Mouse (Mus musculus) forebrain, embryonic 10.5 days (tissue): ENCODE measurements at regions not wholly inside any gene's neighbourhood (a gene's known extent, or its start where the extent isn't known, plus 50 kb on each side); places are given as distances from the start of the nearest gene placed in this dataset.

ENCODE experiments used
- DNase-seq: peaks from one replicate; pipeline ENCODE4 v3.0.0-alpha.2; 2017; ENCODE audit warnings: low spot score; ENCODE audit errors: extremely low spot score
- H3K27ac ChIP-seq: fragments of 300-500 bp; sonication (generic); 2 replicates; pipeline ENCODE4 v1.5.1; 2016; ENCODE audit warnings: mild to moderate bottlenecking
- H3K27me3 ChIP-seq: fragments of 300-500 bp; sonication (generic); 2 replicates; pipeline ENCODE4 v1.6.1; 2016; ENCODE audit warnings: mild to moderate bottlenecking; ENCODE audit not compliant: poor library complexity, severe bottlenecking
- H3K36me3 ChIP-seq: fragments of 300-500 bp; sonication (generic); replicated peaks from 2 replicates; pipeline ENCODE4 v1.6.1; 2016; ENCODE audit warnings: mild to moderate bottlenecking, moderate library complexity
- H3K4me1 ChIP-seq: fragments of 300-500 bp; sonication (generic); 2 replicates; pipeline ENCODE4 v1.6.1; 2016
- H3K4me3 ChIP-seq: fragments of 300-500 bp; sonication (generic); 2 replicates; pipeline ENCODE4 v1.5.1; 2016; ENCODE audit warnings: mild to moderate bottlenecking, moderate library complexity
- H3K9me3 ChIP-seq: fragments of 300-500 bp; sonication (generic); 2 replicates; pipeline ENCODE4 v1.6.1; 2016; ENCODE audit warnings: mild to moderate bottlenecking, moderate library complexity
- WGBS: fragments of 180-500 bp; shearing (Covaris S2); methylation state at CpG from one replicate; pipeline ENCODE4 v1.1.7; 2016; 5-methylcytosine and 5-hydroxymethylcytosine counted together

DNA sequence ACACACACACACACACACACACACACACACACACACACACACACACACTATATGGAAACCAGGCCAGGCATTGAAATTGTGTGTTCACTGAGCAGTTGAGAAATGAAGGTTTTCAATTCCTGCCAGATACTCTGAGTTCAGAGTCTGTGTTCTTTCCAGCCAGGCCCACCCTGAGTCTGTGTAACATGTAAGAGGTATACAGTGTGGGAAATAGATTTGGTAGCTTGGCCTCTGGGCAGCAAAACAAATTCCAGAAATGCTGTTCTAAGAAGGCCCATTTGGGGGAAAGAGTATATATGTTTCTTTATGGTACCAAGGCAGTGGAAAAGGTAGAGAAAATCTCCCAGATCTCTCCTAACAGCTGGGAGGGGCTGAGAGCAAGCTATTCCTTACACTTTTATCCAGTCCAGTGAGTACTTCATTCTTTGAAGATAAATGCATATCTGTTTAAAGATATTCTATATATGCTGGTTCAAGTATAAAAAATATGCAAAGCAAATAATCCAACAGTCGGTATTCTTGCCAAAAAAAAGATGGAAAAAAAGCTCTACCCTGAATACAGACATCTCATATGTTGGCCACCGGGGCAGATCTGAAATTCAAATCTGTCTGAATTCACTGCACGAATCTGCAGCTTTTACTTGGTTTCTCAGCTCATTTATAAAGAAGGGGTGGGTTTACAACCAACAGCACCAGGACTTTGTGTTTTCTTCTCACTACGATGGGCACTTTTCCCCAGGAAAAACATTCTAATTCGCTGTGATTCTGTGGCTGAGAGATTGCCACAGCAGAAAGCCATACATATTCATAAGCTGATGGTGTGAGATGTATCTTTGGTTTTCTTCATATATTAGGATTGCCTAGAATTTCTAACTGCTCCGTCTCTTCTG is 252.3 kb downstream of the Ccdc91 start:
- no peak for DNase-seq
- Histone ChIP-seq H3K27ac (no peak overlapping the region), H3K4me1 (no peaks in the 10 kb centered on the region), H3K27me3 (no peaks in the 10 kb centered on the region), H3K9me3 (no peaks in the 10 kb centered on the region), H3K36me3 (no peaks in the 10 kb centered on the region), H3K4me3 (no peak overlapping the region)
- 89% methylated on average over 6 of the region's 6 CpGs for WGBS

DNA sequence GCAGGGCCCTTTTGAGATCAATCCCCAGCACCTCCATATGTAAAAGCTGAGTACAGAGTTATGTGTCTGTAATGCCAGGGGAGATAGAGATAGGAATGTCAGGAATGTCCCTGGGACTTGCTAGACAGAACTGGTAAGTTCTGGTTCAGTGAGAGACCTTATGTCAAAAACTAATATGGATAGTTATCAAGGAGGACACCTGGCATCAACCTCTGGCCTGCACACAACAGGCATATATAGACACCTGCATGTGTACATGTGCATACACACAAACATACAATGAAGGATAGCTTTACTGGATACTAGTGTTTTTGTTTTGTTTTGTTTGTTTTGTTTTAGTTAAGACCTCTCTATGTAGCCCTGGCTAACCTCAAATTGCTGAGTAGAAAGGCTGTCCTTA is 254.1 kb downstream of the Ccdc91 start:
- Histone ChIP-seq H3K4me1 (no peaks in the 10 kb centered on the region), H3K4me3 (no peak overlapping the region), H3K27ac (no peak overlapping the region), H3K9me3 (no peaks in the 10 kb centered on the region), H3K27me3 (no peaks in the 10 kb centered on the region), H3K36me3 (no peaks in the 10 kb centered on the region)
- DNase-seq, result no peak

DNA sequence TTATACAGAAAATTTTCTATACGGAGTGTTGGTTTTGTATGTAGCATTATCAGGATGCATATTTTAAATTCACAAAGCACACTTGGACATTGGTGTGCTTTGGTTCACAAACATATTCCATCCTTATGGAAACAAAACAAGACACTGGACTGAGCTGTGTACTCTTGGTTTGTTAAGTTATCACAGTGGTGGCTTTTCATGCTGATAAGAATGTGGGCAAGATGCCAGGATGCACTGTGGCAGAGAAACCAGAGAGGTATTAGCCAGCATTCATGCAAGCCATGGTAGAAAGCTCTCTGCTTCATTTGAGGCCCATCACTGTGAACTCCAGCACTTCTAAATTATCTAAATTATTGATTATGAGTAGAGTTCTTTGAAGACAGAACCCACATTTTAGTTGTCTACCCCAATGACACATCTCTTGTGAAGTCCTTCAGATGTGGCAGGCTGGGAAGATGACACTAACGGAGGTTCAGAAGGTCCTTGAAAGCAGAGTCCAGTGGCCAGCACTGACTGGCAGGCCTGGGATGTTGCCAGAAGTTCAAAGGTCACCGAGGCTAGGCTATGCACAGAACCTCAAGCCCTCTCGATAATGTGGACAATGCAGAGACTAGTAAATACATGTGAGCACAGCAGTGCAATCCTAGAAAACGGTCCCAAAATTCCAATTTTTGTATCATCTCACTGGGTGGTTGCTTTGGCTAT is 263.1 kb downstream of the Ccdc91 start:
- Histone ChIP-seq H3K27me3 (no peaks in the 10 kb centered on the region), H3K9me3 (peaks cover 3% of the 10 kb centered on the region; the same call in 1 of the 2 replicates), H3K27ac (no peak overlapping the region), H3K4me1 (0 out of 2 replicates have a peak, but pooled peaks cover 3% of the 10 kb centered on the region), H3K4me3 (no peak overlapping the region), H3K36me3 (no peaks in the 10 kb centered on the region)
- 90% methylated on average over 5 of the region's 5 CpGs for WGBS
- DNase-seq, result no peak

DNA sequence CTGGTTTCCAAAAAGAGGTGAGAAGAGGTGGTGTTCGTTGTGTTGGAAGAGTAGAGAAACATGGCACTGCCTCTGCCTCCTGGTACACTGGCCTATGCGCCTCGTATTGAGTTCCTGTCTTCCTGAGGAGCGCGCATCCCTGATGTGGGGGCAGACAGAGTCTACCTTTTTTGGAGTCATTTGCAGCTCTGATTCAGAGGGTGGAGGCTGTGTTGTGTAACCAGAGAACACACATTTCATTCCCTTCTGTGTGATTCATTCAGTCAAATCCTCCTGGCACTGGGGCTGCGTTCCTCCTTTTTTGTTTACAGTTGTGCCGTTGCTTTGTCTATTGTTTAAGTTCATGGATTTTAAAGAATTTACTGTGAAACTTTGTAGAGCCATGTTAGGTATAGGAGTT is 265.8 kb downstream of the Ccdc91 start:
- Histone ChIP-seq H3K27me3 (no peaks in the 10 kb centered on the region), H3K27ac (no peak overlapping the region), H3K36me3 (no peaks in the 10 kb centered on the region), H3K9me3 (peaks cover 1% of the 10 kb centered on the region; the same call in 1 of the 2 replicates), H3K4me1 (0 out of 2 replicates have a peak, but pooled peaks cover 3% of the 10 kb centered on the region), H3K4me3 (no peak overlapping the region)
- WGBS, result 88% methylated on average over 7 of the region's 7 CpGs
- no peak for DNase-seq

DNA sequence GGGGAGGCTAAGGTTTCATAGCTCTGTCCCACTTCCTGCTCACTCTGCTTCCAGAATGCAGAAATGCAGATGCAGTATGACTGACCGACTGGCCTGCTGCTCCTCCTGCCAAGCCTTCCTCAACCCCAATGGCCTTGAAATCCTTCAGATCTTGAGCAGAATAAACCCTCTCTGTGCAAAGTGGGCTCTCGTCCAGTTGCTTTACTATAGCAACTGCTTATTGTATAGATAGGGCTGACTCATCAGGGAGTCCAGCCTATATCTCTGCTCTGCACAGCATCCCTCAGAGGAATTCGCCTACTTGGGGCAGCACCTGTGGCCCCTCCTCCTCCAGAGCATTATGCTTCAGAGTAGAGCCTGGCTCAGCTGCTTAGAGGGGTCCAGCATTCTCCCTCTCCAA is 268.5 kb downstream of the Ccdc91 start:
- Histone ChIP-seq H3K27ac (no peak overlapping the region), H3K27me3 (no peaks in the 10 kb centered on the region), H3K4me3 (no peak overlapping the region), H3K9me3 (no peaks in the 10 kb centered on the region), H3K36me3 (no peaks in the 10 kb centered on the region), H3K4me1 (0 out of 2 replicates have a peak, but pooled peaks cover 3% of the 10 kb centered on the region)
- no peak for DNase-seq
- 71% methylated on average over 3 of the region's 3 CpGs for WGBS

DNA sequence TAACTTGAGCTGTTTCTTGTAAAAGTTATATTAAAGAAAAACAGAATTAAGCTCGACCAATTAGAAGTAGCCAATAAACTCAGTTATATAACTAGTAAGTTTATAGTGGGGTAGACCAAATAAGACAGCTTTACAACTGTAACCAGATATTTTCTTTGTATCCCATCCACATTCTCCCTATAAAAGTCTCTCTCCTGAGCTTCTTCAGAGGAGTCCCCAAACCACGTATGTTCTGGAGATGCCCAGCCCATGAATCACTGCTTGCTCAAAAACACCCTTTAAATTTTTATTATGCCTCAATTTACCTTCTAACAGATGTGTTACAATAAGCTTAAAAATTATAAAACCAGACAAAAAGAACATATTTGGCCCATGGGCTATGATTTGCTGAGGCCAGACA is 270.1 kb downstream of the Ccdc91 start:
- H3K27me3 ChIP-seq, result no peaks in the 10 kb centered on the region
- H3K4me1 ChIP-seq, result 0 out of 2 replicates have a peak, but pooled peaks cover 3% of the 10 kb centered on the region
- H3K27ac ChIP-seq, result no peak overlapping the region
- DNase-seq, result no peak
- H3K4me3 ChIP-seq, result no peak overlapping the region
- WGBS, result 88% methylated on average over 2 of the region's 2 CpGs
- H3K36me3 ChIP-seq, result no peaks in the 10 kb centered on the region
- H3K9me3 ChIP-seq, result no peaks in the 10 kb centered on the region

DNA sequence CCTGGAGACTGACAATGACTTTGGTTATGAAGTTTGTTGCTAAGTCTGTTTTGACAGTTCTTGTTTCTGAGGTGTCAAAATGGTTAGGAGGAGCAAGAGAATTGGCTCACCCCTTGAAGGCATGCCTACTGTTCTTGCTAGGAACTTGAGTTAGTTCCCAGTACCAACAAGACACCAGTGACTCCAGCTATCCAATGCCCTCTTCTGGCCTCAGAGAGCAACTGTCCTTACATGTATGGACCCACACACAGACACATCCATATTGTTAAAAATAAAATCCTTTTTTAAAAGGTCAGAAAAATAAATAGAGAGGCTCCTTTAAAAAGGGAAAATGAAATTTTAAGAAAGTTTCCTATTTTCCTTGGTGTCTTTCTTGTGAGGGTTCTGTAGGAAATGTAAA is 272.3 kb downstream of the Ccdc91 start:
- no peak overlapping the region for H3K4me3 ChIP-seq
- H3K27me3 ChIP-seq, result no peaks in the 10 kb centered on the region
- H3K36me3 ChIP-seq, result no peaks in the 10 kb centered on the region
- no peaks in the 10 kb centered on the region for H3K9me3 ChIP-seq
- no peaks in the 10 kb centered on the region for H3K4me1 ChIP-seq
- no peak overlapping the region for H3K27ac ChIP-seq
- DNase-seq, result no peak

DNA sequence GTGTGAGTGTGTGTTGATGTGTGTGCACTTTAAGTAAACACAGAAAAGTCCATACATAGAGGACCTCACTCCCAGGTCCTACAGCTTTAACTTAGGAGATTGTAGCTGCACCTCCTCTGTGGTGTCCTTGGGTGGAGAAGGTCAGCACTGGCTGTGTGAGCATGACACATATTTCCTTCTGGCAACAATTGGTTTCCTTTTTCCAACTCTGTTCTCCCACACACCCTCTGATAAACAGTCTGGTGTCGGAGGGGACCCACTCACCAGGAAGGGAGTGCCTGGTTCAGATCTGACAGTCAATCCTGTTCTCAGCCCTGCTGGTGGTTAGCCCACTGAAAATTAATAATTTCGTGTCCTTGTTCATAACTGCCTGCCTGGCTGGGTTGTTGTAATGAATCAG is 276.7 kb downstream of the Ccdc91 start:
- DNase-seq, result no peak
- WGBS, result 75% methylated on average over 2 of the region's 2 CpGs
- no peaks in the 10 kb centered on the region for H3K27me3 ChIP-seq
- H3K4me3 ChIP-seq, result no peak overlapping the region
- H3K27ac ChIP-seq, result no peak overlapping the region
- no peaks in the 10 kb centered on the region for H3K4me1 ChIP-seq
- no peaks in the 10 kb centered on the region for H3K9me3 ChIP-seq
- H3K36me3 ChIP-seq, result no peaks in the 10 kb centered on the region

DNA sequence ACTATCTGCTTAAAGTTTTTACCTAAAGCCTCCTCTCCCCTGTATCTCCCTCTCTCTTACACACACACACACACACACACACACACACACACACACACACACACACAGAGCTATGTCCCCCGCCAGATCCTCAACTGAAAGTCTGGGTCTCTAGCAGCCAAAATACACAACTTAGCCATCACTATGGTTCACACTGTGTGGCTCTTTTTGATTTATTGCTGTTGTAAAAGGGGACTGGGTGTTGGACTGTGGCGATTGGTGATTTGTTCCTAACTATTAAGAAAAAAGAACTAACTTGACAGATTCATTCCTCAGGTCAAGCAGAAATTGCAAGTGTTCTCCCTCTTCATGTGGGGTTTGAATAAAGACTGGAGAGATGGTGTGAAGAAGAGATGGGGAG is 278.2 kb downstream of the Ccdc91 start:
- no peak overlapping the region for H3K4me3 ChIP-seq
- 95% methylated on average over 2 of the region's 2 CpGs for WGBS
- H3K36me3 ChIP-seq, result no peaks in the 10 kb centered on the region
- H3K4me1 ChIP-seq, result no peaks in the 10 kb centered on the region
- H3K27me3 ChIP-seq, result no peaks in the 10 kb centered on the region
- no peaks in the 10 kb centered on the region for H3K9me3 ChIP-seq
- DNase-seq, result no peak
- no peak overlapping the region for H3K27ac ChIP-seq

DNA sequence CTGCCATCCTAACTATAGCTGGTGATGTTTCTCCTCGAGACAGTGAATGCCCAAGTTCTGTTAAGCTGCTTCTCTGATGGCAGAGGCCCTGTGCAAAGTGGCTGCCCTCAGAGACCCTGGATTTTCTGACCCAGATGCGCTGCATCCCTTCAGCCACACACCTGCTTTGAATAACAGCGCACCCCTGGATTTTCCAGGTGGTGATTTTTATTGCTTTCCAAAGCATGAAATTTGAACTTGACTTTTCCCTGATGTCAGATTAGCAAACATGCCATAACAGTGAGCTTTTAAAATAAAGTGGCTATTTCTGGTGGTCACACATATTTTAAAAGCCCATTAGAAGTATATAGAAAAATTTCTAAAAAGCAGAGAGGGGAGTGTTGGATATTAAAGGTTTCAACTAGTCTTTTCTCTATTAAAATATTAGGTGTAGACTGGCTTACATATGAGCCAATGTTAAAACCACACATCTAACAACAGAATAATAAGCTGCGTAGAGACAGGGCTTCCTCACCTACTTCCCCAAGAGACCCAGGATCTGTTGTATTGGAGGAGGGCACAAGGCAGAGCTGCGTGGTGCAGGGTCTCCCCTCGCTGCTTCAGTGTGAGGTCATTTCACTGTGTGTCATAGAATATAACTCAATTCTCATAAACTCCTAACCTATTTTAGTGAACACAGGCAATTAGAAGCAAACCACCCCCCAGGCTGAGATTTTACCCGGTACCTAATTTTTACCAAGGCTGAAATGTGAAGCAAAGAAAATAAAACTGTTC is 280.3 kb downstream of the Ccdc91 start:
- H3K9me3 ChIP-seq, result no peaks in the 10 kb centered on the region
- no peak for DNase-seq
- H3K4me1 ChIP-seq, result no peaks in the 10 kb centered on the region
- no peaks in the 10 kb centered on the region for H3K27me3 ChIP-seq
- H3K27ac ChIP-seq, result no peak overlapping the region
- no peak overlapping the region for H3K4me3 ChIP-seq
- WGBS, result 83% methylated on average over 7 of the region's 7 CpGs
- H3K36me3 ChIP-seq, result no peaks in the 10 kb centered on the region

DNA sequence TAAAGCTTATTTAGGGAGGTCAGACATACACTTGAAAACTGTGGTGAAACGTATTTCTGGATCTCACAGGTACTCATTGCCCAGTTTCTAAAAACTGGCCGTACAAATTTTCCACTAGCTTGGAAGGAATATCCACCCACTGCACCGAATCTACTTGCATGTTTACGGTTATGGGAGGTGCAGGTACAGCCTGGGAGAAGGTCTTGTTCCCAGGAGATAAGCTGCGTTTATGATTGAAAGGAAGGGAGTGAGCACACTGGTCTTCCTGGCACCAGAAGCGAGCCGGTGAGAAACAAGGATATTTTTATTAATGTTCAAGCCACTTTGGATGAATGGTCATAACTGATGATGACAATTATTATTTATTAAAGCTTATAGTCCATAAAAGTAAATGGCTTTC is 283.9 kb downstream of the Ccdc91 start:
- WGBS, result 91% methylated on average over 7 of the region's 7 CpGs
- DNase-seq, result no peak

DNA sequence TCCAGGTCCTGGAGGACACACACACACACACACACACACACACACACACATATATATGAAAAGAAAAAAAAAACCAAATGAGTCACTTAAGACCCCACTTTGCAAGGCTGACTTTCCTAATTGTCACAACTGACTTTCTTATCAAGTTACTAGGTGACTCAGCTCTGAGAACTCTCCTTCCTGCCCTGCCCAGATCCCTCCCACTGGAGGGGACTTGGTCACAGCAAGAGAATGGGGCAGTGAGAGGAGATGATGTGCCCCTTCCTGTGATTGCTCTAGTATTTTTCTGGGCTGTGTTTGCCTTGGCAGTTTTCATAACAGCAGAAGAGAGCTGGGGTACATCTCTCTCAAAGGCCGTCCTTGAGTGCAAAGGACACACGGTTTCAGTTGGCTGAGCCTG is 284.5 kb downstream of the Ccdc91 start:
- no peak for DNase-seq
- Histone ChIP-seq H3K36me3 (no peaks in the 10 kb centered on the region), H3K27ac (no peak overlapping the region), H3K4me1 (no peaks in the 10 kb centered on the region), H3K27me3 (no peaks in the 10 kb centered on the region), H3K9me3 (no peaks in the 10 kb centered on the region), H3K4me3 (no peak overlapping the region)
- 93% methylated on average over 2 of the region's 2 CpGs for WGBS

More for the DNA sequence above, 283.9 kb downstream of the Ccdc91 start:
- Histone ChIP-seq H3K27ac (no peak overlapping the region), H3K27me3 (no peaks in the 10 kb centered on the region), H3K9me3 (no peaks in the 10 kb centered on the region), H3K36me3 (no peaks in the 10 kb centered on the region), H3K4me3 (no peak overlapping the region), H3K4me1 (no peaks in the 10 kb centered on the region)

DNA sequence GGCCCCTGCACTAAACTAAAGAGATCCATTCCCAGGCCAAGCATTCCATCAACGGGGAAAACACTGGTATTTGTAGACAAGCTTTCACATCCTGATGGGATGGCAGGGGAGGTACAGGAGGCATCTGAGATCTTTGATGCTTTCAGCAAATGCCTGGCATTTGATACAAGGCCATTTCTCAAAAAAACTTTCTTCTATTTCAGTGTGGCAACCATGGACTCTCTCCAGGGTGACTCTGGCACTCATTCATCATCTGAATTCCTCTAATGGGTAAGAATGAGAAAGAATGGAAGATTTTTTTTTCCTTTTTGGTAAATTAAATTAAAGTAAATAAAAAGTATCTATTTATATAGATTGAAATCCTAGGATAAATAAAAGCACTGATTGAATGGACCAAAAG is 281.8 kb upstream of the Far2 start:
- H3K9me3 ChIP-seq, result no peaks in the 10 kb centered on the region
- no peaks in the 10 kb centered on the region for H3K27me3 ChIP-seq
- H3K27ac ChIP-seq, result no peak overlapping the region
- no peaks in the 10 kb centered on the region for H3K4me1 ChIP-seq
- no peak overlapping the region for H3K4me3 ChIP-seq
- no peak for DNase-seq
- H3K36me3 ChIP-seq, result no peaks in the 10 kb centered on the region
- 79% methylated on average over 1 of the region's 1 CpGs for WGBS
